Mouse (Mus musculus) cerebellum, adult 9-10 months (tissue): ENCODE measurements around the gene Hoxc4.

Experiments used
- DNase-seq: peaks from one replicate; pipeline ENCODE4 v3.0.0; 2022

Hoxc4 gene

DNA sequence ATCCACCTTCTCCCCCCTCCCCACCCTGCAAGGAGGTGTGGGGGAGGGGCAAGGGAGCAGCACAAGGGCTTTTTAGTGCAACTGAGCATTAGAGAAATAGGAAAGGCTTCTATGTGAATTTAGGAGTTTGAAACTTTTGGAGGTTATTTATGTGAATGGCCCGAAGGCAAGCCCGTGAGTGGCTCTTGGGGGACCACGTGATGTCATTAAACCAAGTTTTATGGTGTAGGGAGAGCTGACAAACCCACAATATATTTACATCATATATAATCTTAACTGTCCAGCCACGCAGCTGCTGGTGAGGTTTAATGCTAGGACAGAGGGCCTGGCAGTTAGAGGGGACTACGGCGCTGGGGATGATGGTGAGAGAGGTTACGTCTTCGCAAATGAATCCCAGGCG, at the start of gene Hoxc4:
TSS of gene Hoxc4 (plus strand) at position 299 of the 400 bp plus-strand sequence.
- DNase-seq, result no peak

DNA sequence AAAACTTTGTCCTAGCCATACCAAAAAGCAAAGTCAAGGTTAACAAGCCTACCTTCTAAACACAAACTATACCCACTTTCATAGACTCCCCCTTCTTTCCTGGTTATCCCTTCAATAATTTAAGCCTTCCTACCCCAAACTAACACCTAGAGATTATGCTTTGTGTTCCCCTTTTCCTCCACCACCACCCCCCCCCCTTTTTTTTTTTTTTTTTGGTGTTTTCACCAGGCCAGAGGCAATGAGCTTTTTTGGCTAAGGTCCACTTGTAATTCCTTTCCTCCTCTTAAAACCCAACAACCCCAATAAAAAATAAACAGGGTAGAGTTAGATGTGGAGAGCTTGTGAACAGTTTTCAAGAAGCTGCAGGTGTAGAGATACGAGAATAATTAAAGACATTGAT, 49.4 kb upstream of the Hoxc4 start:
- no peak for DNase-seq

DNA sequence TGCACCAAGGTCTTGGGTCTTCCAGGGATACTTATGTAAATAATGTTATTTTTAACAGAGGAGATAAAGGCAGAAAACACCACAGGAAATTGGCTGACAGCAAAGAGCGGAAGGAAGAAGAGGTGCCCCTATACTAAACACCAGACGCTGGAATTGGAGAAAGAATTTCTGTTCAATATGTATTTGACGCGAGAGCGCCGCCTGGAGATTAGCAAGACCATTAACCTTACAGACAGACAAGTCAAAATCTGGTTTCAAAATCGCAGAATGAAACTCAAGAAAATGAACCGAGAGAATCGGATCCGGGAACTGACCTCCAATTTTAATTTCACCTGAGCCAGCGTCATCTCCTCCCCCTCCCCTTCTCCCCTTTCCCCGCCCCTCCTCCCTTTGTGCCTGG, 48.0 kb upstream of the Hoxc4 start:
- DNase-seq, result no peak

DNA sequence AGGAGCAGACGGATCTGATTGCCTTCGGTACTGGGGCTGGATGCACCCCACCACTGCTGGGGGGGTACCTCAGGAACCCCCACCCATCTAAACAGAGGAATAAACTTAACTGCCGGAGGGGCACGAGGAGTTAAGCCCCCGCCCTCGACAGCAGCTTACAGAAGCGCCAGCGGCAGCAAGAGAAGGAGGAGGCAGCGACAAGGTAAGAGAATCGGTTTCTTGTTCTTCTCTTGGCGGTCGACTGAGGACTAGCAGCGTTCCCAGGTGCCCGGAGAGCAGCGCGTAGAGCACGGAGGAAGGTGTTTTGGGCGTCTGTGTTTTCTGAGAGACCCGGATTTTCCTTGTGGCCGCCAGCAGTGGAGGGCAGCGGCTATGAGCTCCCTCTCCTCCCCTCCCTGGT, 46.5 kb upstream of the Hoxc4 start:
- no peak for DNase-seq

DNA sequence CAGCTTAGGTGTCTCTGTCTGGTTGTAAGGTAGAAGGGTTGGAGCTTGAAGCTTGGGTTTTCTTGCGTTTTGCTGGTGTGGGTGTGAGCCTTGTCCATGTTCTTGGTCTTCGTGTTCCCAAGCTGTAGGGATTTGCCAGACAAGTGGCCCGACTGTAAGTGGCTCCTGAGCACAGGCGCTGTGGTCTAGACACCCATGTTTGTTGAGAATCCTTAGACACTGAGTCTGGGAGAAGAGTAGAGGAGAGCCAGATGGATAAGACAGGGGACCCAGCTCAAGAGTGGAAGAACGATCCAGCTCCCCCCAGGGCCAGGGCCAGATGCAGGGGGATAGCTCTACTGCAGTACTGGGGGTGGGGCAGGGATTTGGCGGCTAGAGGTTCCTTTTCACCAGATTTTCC, 46.0 kb upstream of the Hoxc4 start:
- DNase-seq, result no peak

DNA sequence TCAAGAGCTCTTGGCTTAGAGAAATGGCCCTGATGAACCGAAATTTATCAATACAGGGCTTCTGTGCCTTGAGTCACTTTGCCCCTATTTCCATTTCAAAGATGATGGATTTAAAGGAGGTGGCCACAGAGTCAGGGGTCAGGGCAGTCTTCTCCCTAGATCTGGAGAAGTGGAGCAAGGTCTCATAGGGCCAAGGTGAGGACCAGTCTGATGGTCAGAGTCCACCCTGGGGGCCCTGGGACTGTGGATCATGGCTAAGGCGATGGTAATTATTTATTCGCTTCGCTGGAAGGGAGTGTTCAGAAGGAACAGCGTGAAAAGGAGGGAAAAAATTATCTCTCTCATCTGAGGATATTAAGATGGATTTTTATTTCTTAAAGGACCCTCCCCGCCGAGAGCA, 43.7 kb upstream of the Hoxc4 start:
- no peak for DNase-seq

DNA sequence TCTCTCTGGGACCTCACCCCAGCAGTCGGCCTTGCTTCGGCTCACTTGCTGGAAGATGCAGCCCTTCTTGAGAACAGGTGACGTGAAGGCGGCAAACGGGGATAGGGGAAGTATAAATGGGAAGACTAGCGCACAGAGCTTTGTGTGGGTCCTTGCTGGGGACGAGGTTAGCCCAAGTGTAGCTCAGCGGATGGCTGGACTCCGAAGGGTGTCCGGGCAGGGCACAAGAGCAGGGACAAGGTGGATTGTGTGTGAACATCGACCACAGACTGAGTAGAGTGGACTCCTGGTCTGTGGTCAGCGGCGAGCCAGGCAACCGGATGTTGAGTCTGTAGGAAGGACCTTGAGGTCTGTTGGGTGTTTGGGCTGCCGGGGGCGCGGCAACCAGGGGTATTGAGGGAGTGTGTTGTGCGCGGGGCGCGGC, 43.0 kb upstream of the Hoxc4 start:
- no peak for DNase-seq

DNA sequence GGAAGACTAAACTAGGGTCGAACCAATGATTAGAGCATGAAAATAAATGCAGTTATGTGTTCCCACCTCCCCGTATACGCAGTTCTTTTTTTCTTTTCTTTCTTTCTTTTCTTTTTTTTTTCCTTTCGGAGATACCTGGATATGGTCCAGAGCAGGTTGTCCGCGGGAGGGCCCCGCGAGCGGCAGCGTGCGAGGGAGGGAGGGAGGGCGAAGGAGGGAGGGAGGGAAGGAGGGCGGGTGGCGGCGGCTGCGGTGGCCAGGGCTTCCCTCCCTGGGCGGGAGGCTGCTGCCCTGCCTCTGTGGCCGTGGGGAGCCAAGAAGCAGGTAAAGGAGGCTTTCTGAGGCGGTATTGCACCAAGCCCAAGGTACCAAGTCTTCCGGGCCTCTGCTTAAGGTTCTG, 42.6 kb upstream of the Hoxc4 start, which contains the start of gene Hoxc9:
TSS of gene Hoxc9 (plus strand) at position 269 of the 400 bp plus-strand sequence.
- DNase-seq, result no peak

DNA sequence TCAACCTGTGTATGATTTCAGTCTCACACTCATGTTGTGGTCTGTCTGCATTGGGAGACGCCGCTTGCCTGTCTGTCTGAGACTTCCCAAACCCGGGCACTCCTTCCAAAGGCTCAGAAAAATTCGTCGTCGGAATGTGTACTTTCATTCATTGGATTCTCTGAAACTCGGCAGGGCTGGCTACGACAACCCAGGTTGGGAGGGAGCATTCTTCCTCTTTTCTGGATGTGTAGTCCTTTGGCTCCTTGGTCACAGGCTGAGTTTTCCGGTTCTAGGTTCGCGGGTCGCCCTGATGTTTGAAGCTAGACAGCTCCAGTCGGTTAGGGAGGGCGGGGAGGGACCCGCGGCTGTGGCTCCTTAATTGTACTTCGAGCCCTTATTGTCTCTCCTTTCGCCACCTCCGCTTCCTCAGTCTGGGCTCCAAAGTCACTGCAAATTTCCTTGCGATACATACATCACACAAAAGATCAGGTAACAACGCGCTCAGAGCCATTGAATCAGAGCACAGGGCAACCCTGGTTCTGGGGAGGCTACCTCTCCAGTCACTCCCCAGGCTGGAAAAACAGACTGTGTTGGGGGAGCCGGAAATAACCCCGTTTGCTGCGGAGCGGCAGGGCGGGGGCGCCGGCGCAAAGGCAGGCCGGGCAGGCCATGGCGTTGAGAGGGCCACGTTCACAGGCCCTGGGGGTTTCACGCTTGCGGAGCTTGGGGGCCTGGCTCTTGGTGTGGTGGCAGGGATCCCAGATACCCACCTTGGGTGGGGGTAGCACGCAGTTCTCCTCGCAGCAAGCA, 41.9 kb upstream of the Hoxc4 start:
- DNase-seq, result no peak

DNA sequence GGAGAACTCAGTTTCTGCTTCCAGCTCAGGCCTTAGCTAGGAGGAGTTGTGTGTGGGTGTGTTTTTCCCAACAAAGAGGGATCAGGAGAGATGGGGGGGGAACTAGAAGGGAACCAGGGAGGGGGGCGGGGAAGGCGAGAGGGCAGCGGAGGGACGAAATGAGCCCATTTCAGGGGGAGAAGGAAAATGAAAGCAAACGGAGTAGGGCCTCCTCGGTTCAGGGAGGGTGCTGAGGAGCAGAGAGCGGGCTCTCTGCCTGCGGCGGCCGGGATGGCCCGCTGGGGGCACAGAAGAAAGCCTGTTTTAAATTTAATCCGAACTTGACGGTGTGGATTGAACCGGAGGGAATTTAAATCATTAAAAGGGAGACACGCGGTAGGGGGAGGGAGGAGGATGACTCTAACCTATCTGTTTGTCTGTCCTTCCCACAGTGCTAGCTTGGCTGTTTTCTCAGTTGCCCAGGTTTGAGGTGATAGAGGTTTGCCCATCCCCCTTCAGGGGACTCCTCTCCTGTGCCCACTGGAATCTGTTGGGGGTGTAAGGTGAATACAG, 41.2 kb upstream of the Hoxc4 start:
- no peak for DNase-seq

DNA sequence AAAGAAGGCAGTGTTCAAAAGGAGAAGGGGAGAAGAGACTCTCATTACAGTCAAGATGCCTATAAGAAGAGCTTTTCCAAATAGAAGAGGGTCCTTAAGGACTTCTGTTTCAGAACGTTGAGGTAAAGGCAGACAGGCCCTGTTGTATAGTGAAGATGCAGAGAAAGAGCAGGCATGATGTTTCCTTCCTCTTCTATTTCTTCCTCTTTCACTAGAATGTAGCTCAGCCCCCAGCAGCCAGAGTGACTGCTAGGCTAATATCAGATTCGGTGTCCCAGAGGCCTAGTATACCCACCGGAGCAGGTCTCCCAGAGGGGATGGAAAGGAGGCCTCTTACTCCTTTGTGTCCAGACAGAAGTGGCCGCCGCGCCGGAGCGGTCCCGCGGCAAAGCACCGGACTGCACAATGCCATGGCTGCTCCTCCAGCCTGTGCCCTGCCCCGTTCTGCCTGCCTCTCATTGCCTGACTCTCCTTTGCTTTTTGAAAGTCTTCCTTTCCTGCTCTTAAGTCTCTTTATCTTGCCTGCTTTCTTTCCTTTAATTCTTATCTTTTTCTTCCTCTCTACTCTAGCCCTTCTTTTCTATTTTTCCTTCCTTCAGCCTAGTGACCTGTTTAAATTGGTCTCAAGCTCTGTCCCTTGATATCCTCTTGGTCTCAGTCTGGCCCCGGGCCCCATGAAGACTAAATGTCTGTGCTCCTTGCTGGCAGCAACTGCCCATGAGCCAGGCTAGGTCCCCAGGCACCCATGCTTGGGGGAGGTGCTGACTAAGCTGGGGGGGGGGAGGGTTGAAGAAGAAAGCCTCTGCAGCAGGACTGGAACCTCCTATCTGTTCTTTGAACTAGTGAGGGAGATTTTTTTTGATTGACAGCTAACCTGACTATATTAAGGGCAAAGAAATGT, 39.9 kb upstream of the Hoxc4 start:
- no peak for DNase-seq

DNA sequence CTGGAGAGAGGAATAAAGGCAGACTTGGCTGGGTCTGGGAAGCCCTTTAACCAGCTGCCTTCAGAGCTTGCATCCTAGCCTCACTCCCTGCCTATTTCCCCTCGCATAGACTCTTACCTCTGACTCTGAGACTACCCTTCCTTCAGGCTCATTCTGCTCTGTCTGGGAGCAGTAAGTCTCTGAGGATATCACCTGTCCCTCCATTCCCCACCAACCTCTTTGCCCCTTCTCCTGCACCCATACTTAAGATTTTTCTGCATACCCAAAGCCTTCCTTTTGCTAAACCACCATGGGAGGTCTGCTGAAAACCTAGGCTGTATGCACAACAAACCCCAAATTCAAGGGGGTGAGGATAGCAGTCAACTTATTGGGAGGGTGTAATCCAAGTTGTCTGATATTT, 38.8 kb upstream of the Hoxc4 start:
- DNase-seq, result no peak

DNA sequence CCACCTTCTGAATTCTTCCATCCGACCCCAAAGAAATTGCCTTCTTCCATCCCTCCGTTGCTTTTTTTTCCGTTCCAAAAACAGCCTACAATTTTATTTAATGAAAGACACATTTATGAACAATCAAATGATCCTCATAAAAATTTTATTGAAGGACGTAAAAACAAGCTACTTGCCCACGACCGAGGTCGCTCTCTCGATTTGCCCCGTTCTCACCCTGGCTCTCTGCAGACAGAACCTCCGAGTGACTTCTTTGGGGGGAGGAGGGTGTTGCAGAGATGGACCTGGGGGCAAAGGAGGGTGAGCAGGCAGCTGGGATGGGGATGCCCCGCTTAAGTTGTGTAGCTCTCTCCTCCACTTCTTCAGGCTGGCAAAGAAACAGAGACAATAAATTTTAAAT, 38.4 kb upstream of the Hoxc4 start:
- DNase-seq, result no peak

DNA sequence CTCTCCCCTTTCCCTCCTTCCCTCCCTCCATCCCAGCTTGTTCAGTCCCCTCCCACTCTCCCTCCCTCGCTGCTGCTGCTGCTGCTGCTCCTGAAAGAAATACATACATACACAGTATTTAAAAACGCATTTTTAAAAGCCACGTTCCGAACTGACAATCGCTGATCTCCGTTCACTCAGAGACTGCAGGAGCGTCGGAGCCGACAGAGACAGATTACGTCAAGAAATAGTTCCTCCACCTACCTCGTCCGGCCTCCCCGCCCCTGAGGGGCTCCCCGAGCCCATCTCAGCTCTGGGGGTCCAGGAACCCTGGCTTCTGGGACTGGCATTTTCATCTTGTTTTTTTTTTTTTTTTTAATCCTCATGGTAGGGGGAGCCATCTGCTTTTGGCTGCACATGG, 37.8 kb upstream of the Hoxc4 start:
- no peak for DNase-seq

DNA sequence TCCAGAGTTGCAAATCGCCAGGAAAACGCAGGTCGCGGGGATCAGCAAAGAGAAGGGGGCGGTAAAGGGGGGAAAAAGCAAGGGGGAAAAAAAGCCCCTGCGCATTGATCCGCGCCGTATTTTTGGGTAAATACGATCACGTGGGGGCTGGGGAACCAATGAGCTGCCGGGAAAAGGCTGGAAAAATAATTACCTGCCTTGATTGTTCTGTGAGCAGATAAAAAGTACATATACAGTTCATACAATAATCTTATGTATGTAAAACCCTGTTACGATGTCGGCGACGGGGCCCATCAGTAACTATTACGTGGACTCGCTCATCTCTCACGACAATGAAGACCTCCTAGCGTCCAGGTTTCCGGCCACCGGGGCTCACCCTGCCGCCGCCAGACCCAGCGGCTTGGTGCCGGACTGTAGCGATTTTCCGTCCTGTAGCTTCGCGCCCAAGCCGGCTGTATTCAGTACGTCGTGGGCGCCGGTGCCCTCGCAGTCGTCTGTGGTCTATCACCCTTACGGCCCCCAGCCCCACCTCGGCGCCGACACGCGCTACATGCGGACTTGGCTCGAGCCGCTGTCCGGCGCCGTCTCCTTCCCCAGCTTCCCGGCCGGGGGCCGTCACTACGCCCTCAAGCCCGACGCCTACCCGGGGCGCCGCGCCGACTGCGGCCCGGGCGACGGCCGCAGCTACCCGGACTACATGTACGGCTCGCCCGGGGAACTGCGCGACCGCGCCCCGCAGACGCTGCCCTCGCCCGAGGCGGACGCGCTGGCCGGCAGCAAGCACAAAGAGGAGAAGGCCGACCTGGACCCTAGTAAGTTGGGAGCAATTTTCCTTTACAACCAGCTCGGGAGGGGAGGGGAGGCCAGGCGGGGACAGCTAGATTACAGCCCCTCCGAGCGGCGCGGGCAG, 37.1 kb upstream of the Hoxc4 start:
- DNase-seq, result no peak

DNA sequence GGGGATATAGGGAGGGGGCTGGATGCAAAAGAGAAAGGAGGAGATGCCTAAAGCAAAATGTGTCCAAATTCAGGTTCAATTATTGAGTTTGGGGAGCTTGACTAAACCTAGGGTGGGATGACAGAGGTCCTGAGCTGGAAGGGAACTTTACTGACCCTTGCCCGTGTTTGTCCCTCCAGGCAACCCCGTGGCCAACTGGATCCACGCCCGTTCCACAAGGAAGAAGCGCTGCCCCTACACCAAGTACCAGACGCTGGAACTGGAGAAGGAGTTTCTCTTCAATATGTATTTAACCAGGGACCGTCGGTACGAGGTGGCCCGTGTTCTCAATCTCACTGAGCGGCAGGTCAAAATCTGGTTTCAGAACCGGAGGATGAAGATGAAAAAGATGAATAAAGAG, 35.0 kb upstream of the Hoxc4 start:
- DNase-seq, result no peak

DNA sequence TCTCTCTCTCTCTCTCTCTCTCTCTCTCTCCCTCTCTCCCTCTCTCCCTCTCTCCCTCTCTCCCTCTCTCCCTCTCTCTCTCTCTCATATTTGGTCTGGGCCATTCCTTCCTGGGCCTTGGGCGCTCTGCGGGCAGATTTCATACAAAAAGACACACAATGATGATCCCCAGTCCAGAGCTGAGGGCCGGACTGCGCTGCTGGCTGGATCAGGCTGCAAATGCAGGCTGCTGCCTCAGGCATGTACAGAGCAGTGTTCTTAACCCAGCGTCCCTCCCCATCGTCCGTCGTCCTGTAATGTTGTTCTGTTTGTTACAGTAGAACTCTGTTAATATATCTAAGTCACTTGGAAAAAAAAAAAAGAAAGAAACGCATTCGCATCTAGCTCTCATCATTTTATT, 34.2 kb upstream of the Hoxc4 start:
- no peak for DNase-seq

DNA sequence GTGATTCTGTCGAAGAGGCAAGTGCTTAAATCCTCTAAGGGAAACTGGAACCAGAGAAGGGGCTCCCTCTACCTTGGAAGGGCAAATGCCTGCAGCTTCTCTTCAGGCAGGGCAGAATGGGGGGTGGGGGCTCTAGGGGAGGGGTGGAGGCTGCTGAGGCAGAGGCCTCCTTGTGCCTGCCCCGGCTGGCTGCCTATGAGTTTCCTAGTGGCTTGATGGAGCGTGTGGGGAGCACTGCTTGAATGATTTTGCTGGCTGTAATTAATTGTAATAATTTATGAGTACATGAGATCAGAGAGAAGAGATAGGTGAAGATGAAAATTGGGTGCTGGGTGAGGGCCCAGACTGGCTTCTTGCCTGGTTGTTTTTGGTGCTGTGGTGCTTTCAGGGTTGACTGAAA, 33.8 kb upstream of the Hoxc4 start:
- no peak for DNase-seq

DNA sequence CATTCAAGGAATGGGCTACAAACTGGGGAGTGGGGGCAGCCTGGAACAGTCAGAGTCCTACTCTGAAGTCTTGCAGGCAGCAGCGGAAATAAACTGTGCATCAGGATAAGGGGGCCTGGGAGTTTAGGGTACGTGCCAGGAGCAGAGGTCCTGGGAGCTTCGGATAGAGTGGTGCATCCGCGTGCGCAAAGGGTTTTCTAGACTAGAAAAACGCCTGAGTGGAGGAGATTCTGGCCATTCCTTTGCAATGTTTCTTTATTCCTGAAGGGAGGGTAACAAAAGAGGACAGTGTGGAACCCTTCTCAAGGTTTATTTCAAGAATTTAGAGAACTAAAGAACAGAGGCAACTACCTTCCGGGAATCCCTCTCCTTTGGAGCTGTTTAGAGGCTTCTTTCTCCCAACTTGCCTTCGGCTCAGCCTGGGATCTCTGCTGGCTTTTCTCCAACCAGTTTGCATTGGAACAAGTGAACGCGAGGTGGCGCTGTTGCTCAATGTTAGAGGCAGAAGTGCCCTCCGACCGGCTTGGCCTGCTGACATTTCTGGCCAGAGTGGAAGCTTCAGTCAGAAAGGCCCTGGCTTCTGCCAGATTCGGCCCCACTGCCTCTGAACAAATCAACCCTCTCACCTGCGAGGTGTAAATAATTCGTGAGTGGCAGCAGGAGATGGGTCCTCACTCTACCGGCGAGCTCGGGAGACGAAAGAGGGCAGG, 31.5 kb upstream of the Hoxc4 start:
- peak; percentile 91 for DNase-seq

DNA sequence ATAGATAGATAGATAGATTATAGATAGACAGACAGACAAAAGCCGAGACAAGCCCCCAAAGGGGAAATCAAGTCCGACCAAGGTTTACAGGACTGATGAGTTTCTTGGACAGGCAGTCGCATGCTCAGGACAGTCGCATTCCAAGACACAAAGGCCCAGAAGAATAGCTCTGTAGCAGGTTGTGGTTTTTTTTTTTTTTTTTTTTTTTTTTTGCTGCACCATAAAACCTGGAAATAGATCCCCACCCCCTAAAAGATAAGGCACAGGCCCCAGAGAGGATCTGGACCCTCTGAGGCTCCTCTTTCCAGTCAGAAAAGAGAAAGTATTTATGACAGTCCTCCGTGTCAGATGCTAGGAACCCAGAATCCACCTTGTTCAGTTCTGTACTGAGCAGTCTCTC, 30.7 kb upstream of the Hoxc4 start:
- DNase-seq, result no peak

DNA sequence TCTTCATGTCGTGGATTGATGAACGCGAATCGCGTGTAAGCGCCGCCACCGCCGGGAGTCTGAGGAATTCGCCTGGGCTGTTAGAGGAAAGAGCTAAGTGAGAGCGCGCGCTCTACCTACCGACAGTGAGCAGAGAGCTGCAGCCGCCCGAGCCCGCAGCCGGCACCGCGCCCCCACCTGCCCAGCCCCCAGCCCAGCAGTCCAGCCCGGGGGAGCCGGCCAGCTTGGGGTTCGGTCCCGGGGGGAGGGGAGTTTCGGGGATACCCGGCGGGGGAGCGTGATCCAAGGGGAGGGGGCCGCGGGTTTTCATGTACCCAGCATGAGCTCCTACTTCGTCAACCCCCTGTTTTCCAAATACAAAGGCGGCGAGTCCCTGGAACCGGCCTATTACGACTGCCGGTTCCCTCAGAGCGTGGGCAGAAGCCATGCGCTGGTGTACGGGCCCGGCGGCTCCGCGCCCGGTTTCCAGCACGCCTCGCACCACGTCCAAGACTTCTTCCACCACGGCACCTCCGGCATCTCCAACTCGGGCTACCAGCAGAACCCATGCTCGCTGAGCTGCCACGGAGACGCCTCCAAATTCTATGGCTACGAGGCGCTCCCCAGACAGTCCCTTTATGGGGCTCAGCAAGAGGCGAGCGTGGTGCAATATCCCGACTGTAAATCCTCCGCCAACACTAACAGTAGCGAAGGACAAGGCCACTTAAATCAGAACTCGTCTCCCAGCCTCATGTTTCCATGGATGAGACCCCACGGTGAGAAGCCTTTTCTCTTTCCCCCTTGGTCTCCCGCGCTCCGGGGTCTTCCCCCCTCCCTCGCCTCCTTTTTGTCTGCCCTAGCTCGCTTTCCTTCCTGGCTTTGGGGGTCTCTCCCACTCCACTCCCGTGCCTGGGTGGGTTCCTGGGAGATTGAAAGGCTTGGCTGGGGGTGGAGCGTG, 28.0 kb upstream of the Hoxc4 start, which contains the start of gene Hoxc8:
TSS of gene Hoxc8 (plus strand) at position 147 of the 937 bp plus-strand sequence.
- DNase-seq, result no peak
